Mouse (Mus musculus) c-Kit-positive CD71-negative TER-119-negative erythroid progenitor cells, embryonic 14.5 days (primary cell): ENCODE results near the gene Zfp968.
"Not testable (repeated sequence)": the region's sequence is repeated elsewhere in the genome, so short reads cannot be mapped to it uniquely, and the experiment has no call there.

ENCODE experiments used
- DNase-seq: peaks from one replicate; pipeline ENCODE4 v3.0.0-alpha.2; 2013; ENCODE audit warnings: low read depth

Zfp968 gene

DNA sequence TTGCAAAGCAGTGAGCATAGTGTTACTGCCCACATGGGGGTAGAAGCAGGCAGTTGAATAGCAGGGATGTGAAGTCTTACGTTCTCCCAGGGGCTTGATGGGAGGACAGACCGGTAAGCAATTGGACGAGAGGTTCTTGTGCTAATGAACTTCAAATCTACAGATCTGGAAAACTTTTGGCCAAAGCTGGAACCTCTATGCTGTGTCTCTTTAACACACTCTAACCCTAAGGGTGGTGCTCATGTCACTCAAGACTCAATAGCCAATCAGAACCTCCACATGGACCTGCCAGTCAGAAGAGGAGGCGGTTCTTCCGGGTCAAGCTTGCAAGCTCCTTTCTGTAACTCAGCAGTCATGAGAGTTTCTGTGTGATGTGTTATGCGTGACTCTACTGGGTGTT, at the start of gene Zfp968:
TSS of gene Zfp968 (plus strand) at position 301 of the 400 bp plus-strand sequence.
- not testable (repeated sequence) for DNase-seq

DNA sequence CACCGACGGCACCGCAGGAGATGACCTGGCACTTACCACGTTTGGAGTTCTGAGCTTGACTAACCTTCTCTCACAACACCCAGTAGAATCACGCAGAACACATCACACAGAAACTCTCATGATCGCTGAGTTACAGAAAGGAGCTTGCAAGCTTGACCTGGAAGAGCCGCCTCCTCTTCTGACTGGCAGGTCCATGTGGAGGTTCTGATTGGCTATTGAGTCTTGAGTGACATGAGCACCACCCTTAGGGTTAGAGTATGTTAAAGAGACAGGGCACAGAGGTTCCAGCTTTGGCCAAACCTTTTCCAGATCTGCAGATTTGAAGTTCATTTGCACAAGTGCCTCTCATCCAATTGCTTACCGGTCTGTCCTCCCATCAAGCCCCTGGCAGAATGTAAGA, 34.1 kb upstream of the Zfp968 start, which contains the start of gene Gm4631:
TSS of gene Gm4631 (minus strand) at position 101 of the 400 bp plus-strand sequence.
- not testable (repeated sequence) for DNase-seq
